Mouse (Mus musculus): ENCODE measurements at regions not wholly inside any gene's neighbourhood (a gene's known extent, or its start where the extent isn't known, plus 50 kb on each side); places are given as distances from the start of the nearest gene placed in this dataset.

DNA sequence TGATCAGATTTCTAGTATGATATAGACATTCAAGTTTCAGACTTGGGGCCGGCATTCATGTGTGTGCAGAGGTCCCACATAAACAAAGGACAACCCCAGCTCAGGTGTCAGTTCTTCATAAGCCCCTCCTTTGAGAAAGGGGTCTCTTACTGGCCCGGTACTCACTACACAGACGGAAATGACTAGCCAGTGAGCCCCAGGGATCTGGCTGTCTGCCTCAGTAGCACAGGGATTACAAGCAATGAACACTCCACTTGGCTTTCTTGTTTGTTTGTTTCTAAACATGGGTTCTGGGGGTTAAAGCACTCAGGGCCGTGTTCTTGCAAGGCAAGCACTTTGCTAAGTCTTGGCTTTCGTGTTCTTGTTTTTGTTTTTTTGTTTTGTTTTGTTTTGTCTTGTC, 115.3 kb upstream of the Atp6ap2 start:
- no peak for ATAC-seq

DNA sequence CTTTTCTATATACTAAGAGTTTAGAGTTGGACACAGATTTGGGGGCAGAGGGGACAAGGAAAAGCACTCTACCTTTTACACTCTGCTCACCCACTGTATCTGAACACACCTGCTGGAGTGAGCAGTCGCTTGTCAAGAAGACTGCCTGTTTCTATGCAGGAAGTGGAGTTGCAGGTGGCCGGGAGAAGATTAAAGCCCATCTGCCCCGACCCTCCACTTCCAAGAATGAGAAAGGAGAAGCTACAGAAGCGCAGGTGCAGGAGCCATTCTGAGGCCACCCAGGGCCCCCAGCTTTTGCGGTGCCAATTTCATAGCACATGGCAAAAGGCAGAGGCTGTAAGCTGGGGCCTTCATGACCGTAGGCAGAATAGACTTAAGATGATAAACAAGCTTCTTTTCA, 108.4 kb upstream of the Atp6ap2 start:
- no peak for ATAC-seq

DNA sequence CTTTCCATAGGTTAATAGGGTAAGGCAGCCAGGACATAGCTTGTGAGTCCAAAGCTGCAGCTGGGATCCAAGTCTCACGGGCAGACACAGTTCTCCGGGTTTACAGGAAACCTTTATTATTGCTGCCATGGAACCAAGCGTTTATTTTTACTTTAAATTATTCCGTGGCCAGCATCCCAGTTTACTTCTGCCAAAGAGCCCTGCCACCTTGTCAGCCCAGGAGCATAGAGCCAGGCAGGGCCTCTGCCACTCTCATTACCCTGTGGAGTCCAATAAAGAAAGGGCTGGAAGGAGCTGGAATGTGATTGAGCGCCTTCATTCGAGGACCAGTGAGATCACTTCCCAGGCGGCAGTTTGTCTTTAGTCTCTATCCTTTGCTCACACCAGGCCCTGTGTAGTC, 96.6 kb upstream of the Atp6ap2 start:
- ATAC-seq, result no peak

GRCm38 (mm10) chrX:12493216-12493615, 94.4 kb upstream of the Atp6ap2 start:
- ATAC-seq, result no peak

- no peak for ATAC-seq
Observed at GRCm38 (mm10) chrX:12493916-12494315, 93.7 kb upstream of the Atp6ap2 start.

- ATAC-seq, result no peak
Observed at GRCm38 (mm10) chrX:12494535-12494934, 93.1 kb upstream of the Atp6ap2 start.

GRCm38 (mm10) chrX:12500601-12501000, 87.0 kb upstream of the Atp6ap2 start:
- ATAC-seq, result no peak

- ATAC-seq, result no peak
Observed at GRCm38 (mm10) chrX:12502364-12502763, 85.2 kb upstream of the Atp6ap2 start.

DNA sequence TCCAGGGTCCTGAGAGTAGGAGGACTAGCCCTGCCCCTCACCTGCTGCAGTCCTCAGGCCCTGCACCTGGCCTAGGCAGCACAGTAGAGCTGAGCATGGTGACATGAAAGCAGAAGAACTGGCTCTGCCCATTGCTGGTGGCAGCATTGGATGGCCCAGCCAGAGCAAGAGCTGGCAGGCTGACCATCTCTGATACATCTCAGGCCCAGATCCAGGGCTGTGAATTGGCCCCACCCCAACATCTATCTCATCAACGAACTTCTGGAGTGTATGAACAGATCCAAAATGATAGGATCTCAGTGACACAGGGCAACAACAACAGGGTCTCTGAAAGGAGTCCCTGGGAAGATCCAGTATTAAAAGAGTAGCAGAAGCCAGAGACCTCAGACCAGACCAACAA, 84.0 kb upstream of the Atp6ap2 start:
- ATAC-seq, result no peak

DNA sequence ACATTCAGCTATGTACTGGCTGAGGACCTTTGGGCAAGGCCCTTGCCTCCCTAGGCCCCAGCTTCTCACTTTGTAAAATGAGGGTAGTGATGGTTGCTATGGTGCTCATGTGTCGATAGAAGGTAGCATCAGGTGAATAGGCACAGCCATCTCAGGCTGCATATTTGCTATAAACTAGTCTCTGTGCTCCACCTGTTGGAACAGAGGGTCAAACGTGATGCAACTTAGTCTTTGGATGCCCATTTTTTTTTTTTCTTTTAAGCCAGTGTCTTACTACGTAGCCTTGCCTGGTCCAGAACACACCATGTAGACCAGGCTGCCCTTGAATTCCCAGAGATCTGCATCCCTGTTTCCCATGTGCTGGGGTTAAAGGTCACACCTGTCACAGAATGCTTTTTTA, 76.5 kb upstream of the Atp6ap2 start:
- no peak for ATAC-seq

DNA sequence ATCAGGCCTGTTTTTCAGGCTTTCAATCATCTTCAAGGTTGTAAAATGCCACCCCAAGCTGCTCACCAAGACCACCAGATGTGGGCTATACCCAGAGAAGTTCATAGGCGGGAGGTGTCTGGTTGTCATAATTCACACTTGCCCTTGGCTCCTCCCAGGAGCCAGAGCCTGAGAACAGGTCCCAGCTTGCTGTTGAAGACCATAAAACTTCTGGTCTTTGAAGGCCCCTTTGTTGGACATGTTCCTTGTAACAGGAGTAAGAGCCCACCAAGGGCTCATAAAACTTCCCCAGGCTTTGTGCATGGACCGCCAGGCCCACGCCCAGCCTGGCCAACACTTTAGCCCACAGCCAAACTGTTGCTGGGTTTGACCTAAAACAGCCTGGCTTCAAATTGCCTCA, 62.6 kb upstream of the Atp6ap2 start:
- ATAC-seq, result no peak

DNA sequence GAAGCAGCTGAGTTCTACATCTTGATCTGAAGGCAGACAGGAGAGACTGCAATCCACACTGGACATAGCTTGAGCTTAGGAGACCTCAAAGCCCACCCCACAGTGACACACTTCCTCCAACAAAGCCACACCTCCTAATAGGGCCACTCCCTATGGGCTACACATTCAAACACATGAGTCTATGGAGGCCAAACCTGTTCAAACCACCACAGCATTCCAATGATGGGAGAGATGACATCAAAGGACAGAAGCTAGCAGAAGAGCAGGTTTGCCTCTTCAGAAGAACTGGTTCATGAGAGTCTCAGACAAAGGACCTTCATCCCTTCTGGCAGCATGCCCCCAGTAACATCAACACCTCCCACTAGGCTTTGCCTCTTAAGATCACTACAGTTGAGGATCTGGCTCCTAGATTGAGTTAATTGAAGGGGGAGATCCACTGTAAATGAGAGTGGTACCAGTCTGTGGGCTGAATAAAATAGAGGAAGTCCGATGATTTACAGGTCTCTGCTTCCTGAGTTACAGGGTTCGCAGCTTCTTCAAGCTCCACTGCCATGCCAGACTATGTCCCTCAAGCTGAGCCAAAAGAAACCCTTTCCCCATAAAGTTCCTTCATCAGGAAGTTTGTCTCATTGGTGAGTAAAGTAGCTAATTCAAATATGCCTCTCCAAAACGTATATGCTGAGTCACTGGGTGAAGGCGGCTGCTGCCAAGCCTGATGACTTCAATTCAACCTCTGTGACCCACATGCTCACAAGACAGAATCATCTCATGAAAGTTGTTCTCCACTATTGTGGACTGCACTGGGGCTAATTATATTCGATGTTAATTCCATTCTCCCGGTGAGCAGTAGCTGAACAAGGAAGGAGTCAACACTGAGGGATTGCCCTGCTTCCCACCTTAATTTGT, 56.9 kb upstream of the Atp6ap2 start:
- no peak for ATAC-seq
